Mouse (Mus musculus) ovary, adult 10 weeks (tissue): Measurements from ENCODE around the gene Gm5941. TPM values are rescaled to one million over a fixed set of nuclear protein-coding genes. Genes with fewer than 3 reads are reported as not detected.

Experiments used
- polyA plus RNA-seq: library from polyadenylated mRNA; stranded (reverse); fragments of 350-450 nt; fragmentation: Illumina TruSeq; extraction: RNeasy Lipid Tissue Mini Kit (QIAGEN cat#74804); gene quantifications from one replicate; pipeline ENCODE4 v1.2.3, GENCODE M21; 2014

Gm5941 gene
- polyA plus RNA-seq = not detected

DNA sequence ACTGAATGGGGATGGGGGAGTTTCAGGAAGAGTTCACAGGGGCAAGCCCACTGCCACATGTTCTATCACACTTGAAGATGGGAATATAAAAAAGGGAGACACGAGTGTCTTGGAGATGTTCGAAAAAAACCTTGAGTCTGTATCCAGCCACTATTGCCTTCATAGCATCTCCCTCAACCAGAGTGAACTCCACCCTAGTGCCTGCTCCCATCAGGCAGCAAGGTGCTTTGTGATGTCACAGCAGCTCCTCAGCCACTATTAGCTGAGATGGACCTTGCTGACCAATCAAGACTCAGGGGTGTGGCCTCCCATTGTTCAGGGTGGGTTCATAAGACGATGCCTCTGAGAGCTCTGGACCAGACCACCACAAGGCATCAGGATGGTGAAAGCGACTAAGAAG is at the start of gene Gm5941:
Gene Gm5941 (plus strand): TSS at position 301 of the 400 bp plus-strand sequence.

Other genes starting within 250 kb of the Gm5941 start
- 0.40 TPM for gene Mageb18, start 109.6 kb downstream of the Gm5941 start, polyA plus RNA-seq